In genomic region chr2:34962211-34962610, GRCm38 (mm10) we compare ENCODE assay signal across 23 mouse cellular contexts. TPM values are rescaled to one million over a fixed set of nuclear protein-coding genes. Genes with fewer than 3 reads are reported as not detected.
DNase-seq lines count a peak whose midpoint lies in the region; ATAC-seq and TF ChIP-seq lines count a peak whose summit lies in the region.
"Had no signal": no experiment of that assay in that cellular context is flagged by ENCODE, and none has a peak within 500 bp of the region (broad histone marks: within the 10 kb centered on the region; RNA-seq: fewer than 3 reads in every experiment).

No protein-coding gene starts in this region.

- H3K9me3 ChIP-seq in forebrain, embryonic 14.5 days (replicated peaks; ENCODE audit: control insufficient read depth, low read length), result no peaks in the 10 kb centered on the region
- H3K9me3 ChIP-seq: embryonic facial prominence, embryonic 10.5 days; embryonic facial prominence, embryonic 15.5 days; forebrain, embryonic 12.5 days; G1E; hindbrain, embryonic 10.5 days; hindbrain, embryonic 15.5 days; intestine, embryonic 15.5 days; limb, embryonic 12.5 days; liver, embryonic 15.5 days; midbrain, embryonic 12.5 days had no signal

- H3K27ac ChIP-seq in heart, adult 2 months, result peak overlapping the region; percentile 79; the same call in 1 of the 2 replicates
- H3K27ac ChIP-seq in spleen, adult 2 months (ENCODE audit: insufficient read depth, low read length), result peak overlapping the region; percentile 99
- 0 out of 2 replicates have a peak overlapping the region, but pooled peaks have one; percentile 3 for H3K27ac ChIP-seq in brown adipose tissue, adult 24 weeks (replicated peaks; ENCODE audit: low read depth, low read length)
- H3K27ac ChIP-seq in forebrain, embryonic 14.5 days (ENCODE audit: low read depth, low read length), result no peak overlapping the region
- H3K27ac ChIP-seq: embryonic facial prominence, embryonic 15.5 days; forebrain, embryonic 12.5 days; hindbrain, embryonic 15.5 days; intestine, embryonic 15.5 days; limb, embryonic 12.5 days; liver, embryonic 15.5 days; midbrain, embryonic 12.5 days had no signal

- intact Hi-C loops in heart, adult 2 months (cut with DNase I), result no loop called here

- H3K4me1 ChIP-seq in heart, adult 2 months (ENCODE audit: control insufficient read depth, insufficient read depth, low read length), result peaks cover 16% of the 10 kb centered on the region
- H3K4me1 ChIP-seq in spleen, adult 2 months (ENCODE audit: control insufficient read depth, insufficient read depth, insufficient read length), result peaks cover 48% of the 10 kb centered on the region
- H3K4me1 ChIP-seq in brown adipose tissue, adult 24 weeks (ENCODE audit: control insufficient read depth, insufficient read depth, insufficient read length, low read length), result peaks cover 13% of the 10 kb centered on the region; the same call in 1 of the 2 replicates
- H3K4me1 ChIP-seq in forebrain, embryonic 14.5 days (ENCODE audit: control insufficient read depth, insufficient read depth, low read length), result peaks cover 3% of the 10 kb centered on the region

- 67% methylated on average over 2 of the region's 2 CpGs for WGBS in heart, adult 2 months
- WGBS in spleen, adult 2 months, result 62% methylated on average over 2 of the region's 2 CpGs
- WGBS in forebrain, embryonic 14.5 days, result 86% methylated on average over 2 of the region's 2 CpGs

- TF ChIP-seq POLR2A in heart, adult 2 months (IDR thresholded peaks at IDR 0.05; ENCODE audit: insufficient read depth, low read depth, low read length), result no peak
- TF ChIP-seq POLR2A in spleen, adult 2 months (IDR thresholded peaks at IDR 0.05; ENCODE audit: low read depth, low read length), result no peak

- no peak for TF ChIP-seq EP300 in heart, adult 2 months (IDR thresholded peaks at IDR 0.05; ENCODE audit: insufficient read depth, low read depth, low read length)

- H3K4me2 ChIP-seq in forebrain, embryonic 14.5 days (ENCODE audit: low read length), result no peak overlapping the region

- no peak overlapping the region for H3K9ac ChIP-seq in heart, adult 2 months (ENCODE audit: low read depth, low read length)
- H3K9ac ChIP-seq in forebrain, embryonic 14.5 days (ENCODE audit: low read length), result no peak overlapping the region
- H3K9ac ChIP-seq: embryonic facial prominence, embryonic 15.5 days; forebrain, embryonic 12.5 days; hindbrain, embryonic 15.5 days; liver, embryonic 15.5 days; lung, embryonic 14.5 days; midbrain, embryonic 12.5 days had no signal

- no peaks in the 10 kb centered on the region; the same call in 1 of the 2 replicates for H3K27me3 ChIP-seq in heart, adult 2 months (ENCODE audit: control insufficient read depth, insufficient read depth, low read length)
- no peaks in the 10 kb centered on the region for H3K27me3 ChIP-seq in spleen, adult 2 months (ENCODE audit: control insufficient read depth, insufficient read depth, low read length)
- no peaks in the 10 kb centered on the region for H3K27me3 ChIP-seq in splenic B cell, adult 2 months (ENCODE audit: control insufficient read depth, insufficient read depth, low read length, poor library complexity, severe bottlenecking)
- H3K27me3 ChIP-seq in forebrain, embryonic 14.5 days (replicated peaks; ENCODE audit: control insufficient read depth, insufficient read depth, low read length), result no peaks in the 10 kb centered on the region
- H3K27me3 ChIP-seq: embryonic facial prominence, embryonic 15.5 days; hindbrain, embryonic 15.5 days; intestine, embryonic 15.5 days had no signal

- H3K36me3 ChIP-seq in heart, adult 2 months (ENCODE audit: control insufficient read depth, insufficient read depth, low read length), result no peaks in the 10 kb centered on the region
- H3K36me3 ChIP-seq in spleen, adult 2 months (ENCODE audit: control insufficient read depth, insufficient read depth, low read length), result no peaks in the 10 kb centered on the region; the same call in 1 of the 2 replicates
- H3K36me3 ChIP-seq in splenic B cell, adult 2 months (ENCODE audit: control insufficient read depth, insufficient read depth, low read length, poor library complexity, severe bottlenecking), result no peaks in the 10 kb centered on the region; the same call in none of the 2 replicates
- no peaks in the 10 kb centered on the region for H3K36me3 ChIP-seq in forebrain, embryonic 14.5 days (ENCODE audit: control insufficient read depth, insufficient read depth, low read length)
- H3K36me3 ChIP-seq: embryonic facial prominence, embryonic 10.5 days; embryonic facial prominence, embryonic 15.5 days; forebrain, embryonic 12.5 days; G1E; hindbrain, embryonic 10.5 days; hindbrain, embryonic 15.5 days; intestine, embryonic 15.5 days; limb, embryonic 12.5 days; liver, embryonic 15.5 days; midbrain, embryonic 12.5 days had no signal

- no peak for ATAC-seq in forebrain, embryonic 14.5 days

- H3K4me3 ChIP-seq in heart, adult 2 months, result no peak overlapping the region
- H3K4me3 ChIP-seq in spleen, adult 2 months (ENCODE audit: extremely low read depth, insufficient read depth, insufficient read length), result no peak overlapping the region
- H3K4me3 ChIP-seq in brown adipose tissue, adult 24 weeks (ENCODE audit: insufficient read depth, low read depth, low read length), result no peak overlapping the region
- H3K4me3 ChIP-seq in forebrain, embryonic 14.5 days (ENCODE audit: low read depth, low read length), result no peak overlapping the region
- H3K4me3 ChIP-seq: megakaryocyte, embryonic 14.5 days had no signal

- no peak for TF ChIP-seq CTCF in heart, adult 2 months (IDR thresholded peaks at IDR 0.05)
- TF ChIP-seq CTCF in spleen, adult 2 months (IDR thresholded peaks at IDR 0.05; ENCODE audit: extremely low read depth, insufficient read depth, insufficient read length, insufficient replicate concordance), result no peak

- DNase-seq in heart, adult 2 months, result no peak
- no peak for DNase-seq in heart, adult 11 months
- DNase-seq in spleen, adult 2 months (ENCODE audit: low read depth in 1 of 2, low spot score in 2 of 2), result no peak
- no peak for DNase-seq in spleen, postnatal 36 days (ENCODE audit: low spot score in 2 of 2)
- DNase-seq in splenic B cell, adult 2 months (ENCODE audit: low read depth, low spot score), result peak; percentile 40
- no peak for DNase-seq in cerebellum, postnatal 25 days
- no peak for DNase-seq in forebrain, embryonic 14.5 days (ENCODE audit: low spot score)
- DNase-seq: cerebellum, adult 18-20 months; cerebellum, postnatal 14 days; right cerebral cortex, postnatal 14 days had no signal

- no peaks in the 10 kb centered on the region for H3K79me2 ChIP-seq in heart, adult 2 months (replicated peaks; ENCODE audit: control insufficient read depth, insufficient read depth, low read length)

RNA-seq across cellular contexts. Expression of gene Traf1, which starts 0.6 kb away (rescaled TPM):
- total RNA-seq in heart, adult 2 months (2021), result 1 to 10 TPM; 1.2 TPM
- 2.0 and 2.5 TPM in 2 replicates for polyA plus RNA-seq in heart, adult 2 months (2012; rRNA removed)
- polyA plus RNA-seq in spleen, adult 2 months (2012; rRNA removed), result 64.4 and 72.8 TPM in 2 replicates
- not detected in 2 replicates for polyA plus RNA-seq in brown adipose tissue, adult 24 weeks (2012; ENCODE audit: insufficient read depth, insufficient read length, missing spikeins)
- 0.42 and 0.76 TPM in 2 replicates for polyA plus RNA-seq in forebrain, embryonic 14.5 days (2014; fragmentation: Nextera tagmentation; extraction: Ambion mirVana)
- polyA plus RNA-seq: G1E had no signal

RNA-seq across cellular contexts. Expression of gene Phf19, which starts 48.4 kb away (rescaled TPM):
- total RNA-seq in heart, adult 2 months (2021), result 1 to 10 TPM in 1 of 2 experiments, under 1 TPM in 1; 0.76 to 1.1 TPM
- 0.80 and 0.91 TPM in 2 replicates for polyA plus RNA-seq in heart, adult 2 months (2012; rRNA removed)
- polyA plus RNA-seq in spleen, adult 2 months (2012; rRNA removed), result 3.7 and 4.7 TPM in 2 replicates
- 2.3 and 2.4 TPM in 2 replicates for polyA plus RNA-seq in brown adipose tissue, adult 24 weeks (2012; ENCODE audit: insufficient read depth, insufficient read length, missing spikeins)
- 4.7 and 6.2 TPM in 2 replicates for polyA plus RNA-seq in forebrain, embryonic 14.5 days (2014; fragmentation: Nextera tagmentation; extraction: Ambion mirVana)

Comparison
In these comparisons a context has a peak if more than half of its experiments do, and no peak if none do; other contexts are left out.
1. RNA of gene Traf1, which starts 0.6 kb away (polyA plus RNA-seq): 64.4 to 72.8 TPM in spleen, adult 2 months; 2.0 to 2.5 TPM in heart, adult 2 months, 0.42 to 0.76 TPM in forebrain, embryonic 14.5 days and not detected in brown adipose tissue, adult 24 weeks; every median in the first group is over 10 times any median in the second.